Mouse (Mus musculus) erythroblast, adult 5-6 weeks (primary cell): ENCODE results near the gene Tex21. TPM values are rescaled to one million over a fixed set of nuclear protein-coding genes. Genes with fewer than 3 reads are reported as not detected.
A peak's percentile ranks its signal among the peaks of the same experiment; 100 is the strongest.
"Not testable (repeated sequence)": the region's sequence is repeated elsewhere in the genome, so short reads cannot be mapped to it uniquely, and the experiment has no call there.

ENCODE experiments used
- ATAC-seq: replicated peaks from 2 replicates; pipeline ENCODE4 v1.8.0; 2016; ENCODE audit warnings: moderate number of reproducible peaks, mild to moderate bottlenecking, moderate TSS enrichment, inconsistent platforms; ENCODE audit not compliant: poor library complexity, low FRiP score, severe bottlenecking
- total RNA-seq, 2 experiments: library from RNA; stranded (forward) in 1 of 2; stranded (reverse) in 1 of 2; fragments of 150-400 nt in 1 of 2; fragments of 200-764, 138-1000 nt in 1 of 2; gene quantifications; 2 replicates each; pipeline versions ENCODE4 v1.2.3 to v1.2.4; 2015 to 2017; ENCODE audit warnings: low replicate concordance in 2 of 2

Tex21 gene
- total RNA-seq, 2 experiments from 2014 or later, result not detected

GRCm38 (mm10) chr12:76262918-76263317 lies 16.4 kb upstream of the Tex21 start:
- no peak for ATAC-seq

- no peak for ATAC-seq
These were observed 15.0 kb upstream of the Tex21 start for GRCm38 (mm10) chr12:76261556-76261955.

GRCm38 (mm10) chr12:76260673-76261072 lies 14.1 kb upstream of the Tex21 start:
- no peak for ATAC-seq

- ATAC-seq, result peak; percentile 55
These were observed 9.7 kb upstream of the Tex21 start for GRCm38 (mm10) chr12:76256114-76256843.

GRCm38 (mm10) chr12:76255499-76255875 lies 8.9 kb upstream of the Tex21 start:
- peak; percentile 29 for ATAC-seq

- peak; percentile 93 for ATAC-seq
These were observed 8.4 kb upstream of the Tex21 start, which contains the start of gene Mthfd1 for GRCm38 (mm10) chr12:76254725-76255498. Gene Mthfd1, plus strand, starts transcription at chr12:76255298.

GRCm38 (mm10) chr12:76253991-76254390 lies 7.4 kb upstream of the Tex21 start:
- no peak for ATAC-seq

- no peak for ATAC-seq
These were observed 7.0 kb upstream of the Tex21 start for GRCm38 (mm10) chr12:76253591-76253990.

GRCm38 (mm10) chr12:76253090-76253489 lies 6.5 kb upstream of the Tex21 start:
- ATAC-seq, result no peak

- ATAC-seq, result no peak
These were observed 1.6 kb downstream of the Tex21 start for GRCm38 (mm10) chr12:76244981-76245380.

GRCm38 (mm10) chr12:76241833-76242232 lies 4.7 kb downstream of the Tex21 start:
- no peak for ATAC-seq

- no peak for ATAC-seq
These were observed 5.5 kb downstream of the Tex21 start for GRCm38 (mm10) chr12:76241084-76241483.

- ATAC-seq, result peak; percentile 22; the same call in 1 of the 2 replicates
These were observed 5.9 kb downstream of the Tex21 start for GRCm38 (mm10) chr12:76240670-76241069.

GRCm38 (mm10) chr12:76239839-76240571 lies 6.5 kb downstream of the Tex21 start:
- 0 out of 2 replicates have a peak, but pooled peaks have one; percentile 22 for ATAC-seq

GRCm38 (mm10) chr12:76239145-76239838 lies 7.3 kb downstream of the Tex21 start:
- peak; percentile 65; the same call in 1 of the 2 replicates for ATAC-seq

- ATAC-seq, result no peak
These were observed 11.3 kb downstream of the Tex21 start for GRCm38 (mm10) chr12:76235253-76235652.

GRCm38 (mm10) chr12:76230644-76231043 lies 15.9 kb downstream of the Tex21 start:
- ATAC-seq, result no peak

- ATAC-seq, result not testable (repeated sequence)
These were observed 24.4 kb downstream of the Tex21 start for GRCm38 (mm10) chr12:76222104-76222503.

- no peak for ATAC-seq
These were observed 29.8 kb downstream of the Tex21 start for GRCm38 (mm10) chr12:76216716-76217115.

- ATAC-seq, result no peak
These were observed 31.4 kb downstream of the Tex21 start for GRCm38 (mm10) chr12:76215121-76215520.
